Mouse (Mus musculus) neural tube, embryonic 14.5 days (tissue): ENCODE data around the gene Paxip1. TPM values are rescaled to one million over a fixed set of nuclear protein-coding genes. Genes with fewer than 3 reads are reported as not detected.

Experiments
- ATAC-seq: fragments of 200-750 bp; cut with Nextera tagmentation; 2 replicates; pipeline ENCODE4 v1.8.0; 2017; ENCODE audit warnings: low read depth, mild to moderate bottlenecking, moderate TSS enrichment, moderate library complexity
- H3K27ac ChIP-seq: fragments of 300-500 bp; sonication (generic); 2 replicates; pipeline ENCODE4 v1.5.1; 2014; ENCODE audit warnings: low read depth, mild to moderate bottlenecking, control low read depth, low read length, moderate library complexity, mixed read lengths
- H3K27me3 ChIP-seq: fragments of 300-500 bp; sonication (generic); 2 replicates; pipeline ENCODE4 v1.6.1; 2014; ENCODE audit warnings: low read length; ENCODE audit not compliant: control insufficient read depth, insufficient read depth
- H3K36me3 ChIP-seq: fragments of 300-500 bp; sonication (generic); 2 replicates; pipeline ENCODE4 v1.6.1; 2014; ENCODE audit warnings: low read length, mixed read lengths; ENCODE audit not compliant: control insufficient read depth, insufficient read depth
- H3K4me1 ChIP-seq: fragments of 300-500 bp; sonication (generic); 2 replicates; pipeline ENCODE4 v1.6.1; 2014; ENCODE audit warnings: low read length; ENCODE audit not compliant: control insufficient read depth, insufficient read depth
- H3K4me2 ChIP-seq: fragments of 300-500 bp; sonication (generic); 2 replicates; pipeline ENCODE4 v1.6.1; 2014; ENCODE audit warnings: mild to moderate bottlenecking, low read depth, low read length, control low read depth
- H3K4me3 ChIP-seq: fragments of 300-500 bp; sonication (generic); 2 replicates; pipeline ENCODE4 v1.5.1; 2014; ENCODE audit warnings: low read depth, low read length, control low read depth, mixed read lengths
- H3K9ac ChIP-seq: fragments of 300-500 bp; sonication (generic); replicated peaks from 2 replicates; pipeline ENCODE4 v1.6.1; 2014; ENCODE audit warnings: low read depth, mild to moderate bottlenecking, control low read depth, low read length, mixed read lengths
- H3K9me3 ChIP-seq: fragments of 300-500 bp; sonication (generic); 2 replicates; pipeline ENCODE4 v1.6.1; 2016; ENCODE audit warnings: low read length; ENCODE audit not compliant: control insufficient read depth
- WGBS: fragments of 180-500 bp; shearing (Covaris S2); extraction: QIAGEN DNeasy Blood & Tissue Kit; methylation state at CpG from one replicate; pipeline ENCODE4 v1.1.7; 2014; 5-methylcytosine and 5-hydroxymethylcytosine counted together
- polyA plus RNA-seq: library from polyadenylated mRNA; unstranded; fragments of >200 nt; fragmentation: Nextera tagmentation; extraction: Ambion mirVana; gene quantifications from 2 replicates; pipeline ENCODE4 v1.2.1, GENCODE M21; 2014

The Paxip1 gene
- polyA plus RNA-seq, 1 experiment from 2014 or later = 27.3 TPM

DNA sequence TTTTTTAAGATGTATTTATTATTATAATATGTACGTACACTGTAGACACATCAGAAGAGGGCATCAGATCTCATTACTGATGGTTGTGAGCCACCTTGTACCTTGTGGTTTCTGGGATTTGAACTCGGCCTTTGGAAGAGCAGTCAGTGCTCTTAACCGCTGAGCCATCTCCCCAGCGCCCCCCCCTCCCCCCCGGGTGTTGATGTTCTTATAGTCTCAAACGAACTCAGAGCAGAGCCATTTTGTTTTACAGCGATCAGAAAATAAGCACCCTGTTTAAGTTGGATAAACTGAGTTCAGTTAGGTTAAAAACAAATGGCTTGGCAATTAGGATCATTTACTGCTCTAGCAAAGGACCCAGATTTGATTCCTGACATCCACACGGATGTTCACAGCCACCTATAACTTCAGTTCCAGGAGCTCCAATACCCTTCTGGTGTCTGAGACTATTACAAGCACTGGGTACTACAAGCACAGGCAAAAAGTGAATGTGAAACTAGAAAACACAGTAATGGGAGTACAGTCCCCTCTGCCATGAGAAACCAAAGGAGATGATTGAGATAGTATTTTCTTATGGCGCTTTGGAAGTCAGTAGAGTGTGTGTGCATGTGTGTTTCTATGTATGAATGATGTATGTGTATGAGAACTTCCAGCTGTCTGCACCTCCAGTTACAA, 1.2 kb upstream of the Paxip1 start:
- H3K4me1 ChIP-seq = peaks cover 17% of the 10 kb centered on the region; the same call in 1 of the 2 replicates
- H3K36me3 ChIP-seq = peaks cover 1% of the 10 kb centered on the region
- no peak overlapping the region for H3K27ac ChIP-seq
- no peak for ATAC-seq
- peak overlapping the region; percentile 74 for H3K4me2 ChIP-seq
- no peaks in the 10 kb centered on the region for H3K27me3 ChIP-seq
- H3K9me3 ChIP-seq = no peaks in the 10 kb centered on the region
- peak overlapping the region; percentile 75; the same call in 1 of the 2 replicates for H3K4me3 ChIP-seq
- WGBS = 53% methylated on average over 9 of the region's 9 CpGs
- no peak overlapping the region; the same call in 1 of the 2 replicates for H3K9ac ChIP-seq

DNA sequence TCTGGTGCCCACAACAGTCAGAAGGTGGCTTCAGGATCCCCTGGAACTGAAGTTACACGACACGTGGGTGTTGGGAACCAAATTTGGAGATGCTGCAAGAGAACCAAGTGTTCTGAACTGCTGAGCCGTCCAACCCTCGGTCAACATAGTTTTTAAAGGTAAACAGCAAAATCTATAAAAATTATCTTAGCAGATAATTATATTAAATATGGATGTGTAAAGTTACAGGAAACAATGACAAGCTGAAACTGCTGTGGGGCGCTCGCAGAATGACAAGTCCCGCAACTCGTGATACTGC, 631 bp upstream of the Paxip1 start:
- peaks cover 4% of the 10 kb centered on the region for H3K36me3 ChIP-seq
- 19% methylated on average over 8 of the region's 8 CpGs for WGBS
- H3K9me3 ChIP-seq = no peaks in the 10 kb centered on the region
- H3K4me3 ChIP-seq = peak overlapping the region; percentile 75
- peak overlapping the region; percentile 97 for H3K27ac ChIP-seq
- H3K27me3 ChIP-seq = no peaks in the 10 kb centered on the region
- peak overlapping the region; percentile 74 for H3K4me2 ChIP-seq
- H3K9ac ChIP-seq = peak overlapping the region; percentile 79
- H3K4me1 ChIP-seq = peaks cover 17% of the 10 kb centered on the region; the same call in 1 of the 2 replicates
- ATAC-seq = no peak

DNA sequence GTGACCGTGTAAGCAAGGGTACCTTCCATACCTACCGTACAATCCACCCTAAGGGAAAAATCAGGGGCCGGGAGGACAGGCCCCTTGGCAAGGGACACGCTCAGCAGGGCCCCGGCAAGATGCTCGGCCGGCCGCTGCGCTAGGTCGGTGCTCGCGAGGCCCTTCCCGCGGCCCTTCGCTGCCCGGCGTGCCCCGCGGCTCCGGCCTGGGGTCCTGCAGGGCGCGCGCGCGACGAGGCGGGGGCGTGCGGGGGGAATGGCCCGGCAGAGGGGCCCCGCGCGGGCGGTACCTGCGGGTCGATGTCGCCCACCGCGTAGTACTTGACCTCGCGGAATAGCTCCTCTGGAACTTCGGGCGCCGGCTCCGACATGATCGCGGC, 592 bp downstream of the Paxip1 start:
- peak overlapping the region; percentile 74 for H3K4me2 ChIP-seq
- peaks cover 7% of the 10 kb centered on the region for H3K36me3 ChIP-seq
- H3K27me3 ChIP-seq = no peaks in the 10 kb centered on the region
- H3K9ac ChIP-seq = peak overlapping the region; percentile 79
- H3K4me3 ChIP-seq = peak overlapping the region; percentile 75
- 0% methylated on average over 31 of the region's 47 CpGs for WGBS
- H3K9me3 ChIP-seq = no peaks in the 10 kb centered on the region
- H3K27ac ChIP-seq = peak overlapping the region; percentile 97
- peak; percentile 86 for ATAC-seq
- H3K4me1 ChIP-seq = peaks cover 17% of the 10 kb centered on the region; the same call in 1 of the 2 replicates

DNA sequence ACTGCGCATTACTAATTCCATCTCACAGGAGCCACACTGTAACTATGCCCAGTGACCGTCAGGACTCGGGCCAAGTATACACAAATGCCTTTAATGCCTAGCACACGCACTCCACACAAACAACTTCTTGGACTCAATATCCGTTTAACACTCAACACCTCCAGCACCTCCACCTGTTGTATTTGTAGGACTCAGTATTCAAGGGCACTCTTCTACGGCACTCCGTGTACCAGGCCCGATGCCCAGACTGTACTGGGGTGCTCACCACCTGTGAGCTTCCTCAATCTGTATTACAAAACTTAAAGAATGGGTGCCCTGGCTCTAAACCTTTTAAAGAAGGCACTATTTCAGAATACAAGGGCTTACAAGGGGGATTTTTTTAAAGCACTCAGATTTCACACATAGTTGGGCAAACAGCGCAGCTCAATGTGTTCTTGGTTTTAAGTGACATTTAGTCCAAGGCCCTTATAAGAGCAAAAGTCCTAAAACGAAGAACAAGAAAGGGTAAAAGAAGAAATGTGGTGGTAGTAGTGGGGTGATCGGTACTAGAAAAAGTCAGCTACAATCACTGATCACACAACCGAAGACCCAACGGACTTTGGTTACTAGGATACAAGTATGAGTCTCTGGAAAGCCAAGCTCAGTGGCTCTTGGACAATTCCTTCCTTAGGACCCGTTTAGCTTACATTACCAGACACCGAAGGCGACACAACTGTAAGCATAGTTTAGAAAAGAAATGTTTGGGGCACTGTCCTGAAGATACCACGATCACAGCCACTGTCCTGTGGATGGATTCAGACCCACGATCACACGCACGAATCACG, 1.2 kb downstream of the Paxip1 start:
- 31% methylated on average over 21 of the region's 21 CpGs for WGBS
- Histone ChIP-seq H3K27ac (peak overlapping the region; percentile 97), H3K4me3 (peak overlapping the region; percentile 75), H3K4me1 (peaks cover 17% of the 10 kb centered on the region; the same call in 1 of the 2 replicates), H3K36me3 (peaks cover 12% of the 10 kb centered on the region), H3K9ac (peak overlapping the region; percentile 79), H3K27me3 (no peaks in the 10 kb centered on the region), H3K9me3 (no peaks in the 10 kb centered on the region), H3K4me2 (peak overlapping the region; percentile 74)
- ATAC-seq = no peak

DNA sequence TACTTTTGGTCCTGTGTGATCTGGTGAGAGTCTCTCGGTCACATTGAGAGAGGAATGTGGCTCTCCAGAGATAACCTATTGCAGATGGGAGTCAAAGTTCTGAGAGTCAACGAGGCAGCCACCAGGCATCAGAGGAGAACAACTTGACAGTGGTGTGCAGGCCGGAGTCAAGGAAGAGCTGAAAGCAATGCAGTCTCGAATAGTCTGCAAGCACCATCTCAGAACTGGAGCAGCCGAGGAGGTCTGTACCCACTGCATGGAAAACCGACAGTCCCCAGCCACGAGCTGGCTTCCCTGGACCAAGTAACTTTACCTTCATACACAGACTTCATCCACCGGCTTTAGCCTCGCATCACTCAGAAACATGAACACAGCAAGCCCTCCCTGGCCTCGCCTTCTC, 1.9 kb downstream of the Paxip1 start:
- 84% methylated on average over 10 of the region's 10 CpGs for WGBS
- no peaks in the 10 kb centered on the region for H3K27me3 ChIP-seq
- no peak overlapping the region for H3K27ac ChIP-seq

DNA sequence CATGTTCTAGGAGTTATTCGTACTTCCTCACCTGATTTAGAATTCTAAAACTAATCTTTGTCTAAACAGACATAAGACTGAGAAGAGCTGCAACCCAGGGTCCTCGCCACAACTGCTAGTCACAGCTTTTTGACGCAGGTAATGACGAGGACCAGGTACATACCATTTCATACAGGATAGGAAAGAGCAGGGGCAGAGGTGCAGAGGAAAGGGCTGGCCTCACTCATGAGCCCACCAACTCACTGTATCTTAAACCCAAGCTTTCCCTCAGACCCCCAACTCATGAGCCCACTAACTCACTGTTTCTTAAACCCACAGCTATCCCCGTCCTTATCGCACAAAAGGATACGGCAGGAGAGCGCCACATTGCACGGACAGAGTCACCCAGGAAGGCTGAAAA, 8.1 kb downstream of the Paxip1 start:
- H3K4me3 ChIP-seq = no peak overlapping the region
- no peaks in the 10 kb centered on the region for H3K9me3 ChIP-seq
- H3K9ac ChIP-seq = no peak overlapping the region
- no peaks in the 10 kb centered on the region for H3K27me3 ChIP-seq
- 94% methylated on average over 9 of the region's 9 CpGs for WGBS
- no peak overlapping the region for H3K4me2 ChIP-seq
- no peaks in the 10 kb centered on the region for H3K4me1 ChIP-seq
- no peak for ATAC-seq
- H3K27ac ChIP-seq = no peak overlapping the region
- peaks cover 42% of the 10 kb centered on the region for H3K36me3 ChIP-seq

More for the DNA sequence above, 1.9 kb downstream of the Paxip1 start:
- peaks cover 17% of the 10 kb centered on the region; the same call in 1 of the 2 replicates for H3K4me1 ChIP-seq
- H3K9me3 ChIP-seq = no peaks in the 10 kb centered on the region
- peaks cover 14% of the 10 kb centered on the region for H3K36me3 ChIP-seq
- no peak for ATAC-seq
- no peak overlapping the region for H3K9ac ChIP-seq
- peak overlapping the region; percentile 74 for H3K4me2 ChIP-seq
- H3K4me3 ChIP-seq = no peak overlapping the region; the same call in 1 of the 2 replicates

DNA sequence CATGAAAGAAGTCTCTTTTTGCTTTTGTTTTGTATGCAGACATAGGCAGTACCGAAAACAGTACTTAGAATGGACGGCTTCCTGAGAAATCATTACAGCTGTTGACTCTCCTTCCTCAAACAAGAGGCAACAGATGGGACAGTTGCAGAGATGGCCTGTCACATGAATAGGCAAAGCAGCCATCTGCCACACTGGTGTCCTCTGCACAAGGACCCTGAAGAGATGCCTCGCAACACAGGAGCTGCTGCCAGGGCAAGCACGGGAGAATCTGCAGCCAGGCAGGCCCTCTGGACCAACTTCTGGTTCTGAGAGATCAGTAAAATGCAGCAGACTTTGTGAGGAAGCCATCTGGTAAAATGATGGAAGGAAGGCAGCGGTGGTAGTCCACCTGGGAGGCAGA, 23.5 kb downstream of the Paxip1 start:
- H3K4me3 ChIP-seq = no peak overlapping the region
- H3K4me1 ChIP-seq = no peaks in the 10 kb centered on the region
- H3K27me3 ChIP-seq = no peaks in the 10 kb centered on the region
- 59% methylated on average over 5 of the region's 5 CpGs for WGBS
- H3K4me2 ChIP-seq = no peak overlapping the region
- no peak overlapping the region for H3K27ac ChIP-seq
- H3K9me3 ChIP-seq = no peaks in the 10 kb centered on the region
- ATAC-seq = peak; percentile 46; the same call in 1 of the 2 replicates
- H3K36me3 ChIP-seq = peaks cover 36% of the 10 kb centered on the region
- H3K9ac ChIP-seq = no peak overlapping the region

DNA sequence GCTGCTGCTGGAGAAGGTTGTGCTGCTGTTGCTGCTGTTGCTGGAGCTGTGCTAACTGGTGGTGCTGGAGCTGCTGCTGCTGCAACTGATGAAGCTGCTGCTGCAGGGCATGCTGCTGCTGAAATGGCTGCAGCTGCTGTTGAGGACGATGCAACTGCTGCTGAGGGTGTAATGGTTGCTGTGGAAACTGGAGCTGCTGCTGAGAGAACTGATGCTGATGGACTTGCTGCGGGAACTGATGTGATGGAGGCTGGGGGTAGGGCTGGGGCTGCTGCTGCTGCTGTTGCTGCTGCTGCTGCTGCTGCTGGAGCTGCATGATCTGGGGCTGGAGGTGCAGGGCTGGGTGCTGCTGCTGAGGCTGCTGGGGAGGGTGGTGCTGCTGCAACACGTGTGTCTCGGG, 25.7 kb downstream of the Paxip1 start:
- H3K9ac ChIP-seq = no peak overlapping the region
- no peaks in the 10 kb centered on the region for H3K9me3 ChIP-seq
- 76% methylated on average over 4 of the region's 4 CpGs for WGBS
- no peak overlapping the region for H3K27ac ChIP-seq
- H3K4me3 ChIP-seq = no peak overlapping the region
- no peaks in the 10 kb centered on the region for H3K4me1 ChIP-seq
- no peaks in the 10 kb centered on the region for H3K27me3 ChIP-seq
- no peak for ATAC-seq
- peaks cover 28% of the 10 kb centered on the region for H3K36me3 ChIP-seq
- H3K4me2 ChIP-seq = no peak overlapping the region

DNA sequence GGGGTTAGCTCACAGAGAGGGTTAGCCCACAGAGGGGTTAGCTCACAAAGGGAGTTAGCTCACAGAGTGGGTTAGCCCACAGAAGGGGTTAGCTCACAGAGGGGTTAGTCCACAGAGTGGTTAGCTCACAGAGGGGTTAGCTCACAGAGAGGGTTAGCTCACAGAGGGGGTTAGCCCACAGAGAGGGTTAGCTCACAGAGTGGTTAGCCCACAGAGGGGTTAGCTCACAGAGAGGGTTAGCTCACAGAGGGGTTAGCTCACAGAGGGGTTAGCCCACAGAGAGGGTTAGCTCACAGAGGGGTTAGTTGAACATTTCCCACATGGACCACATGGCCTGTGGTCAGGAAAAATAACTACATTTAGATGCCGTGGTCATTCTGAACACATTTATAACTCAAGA, 46.5 kb downstream of the Paxip1 start:
- H3K27me3 ChIP-seq = no peaks in the 10 kb centered on the region
- 100% methylated on average over 1 of the region's 1 CpGs for WGBS
- peaks cover 16% of the 10 kb centered on the region for H3K36me3 ChIP-seq
- no peak for ATAC-seq
- no peaks in the 10 kb centered on the region for H3K4me1 ChIP-seq
- no peak overlapping the region for H3K4me2 ChIP-seq
- no peaks in the 10 kb centered on the region for H3K9me3 ChIP-seq
- no peak overlapping the region for H3K4me3 ChIP-seq
- H3K9ac ChIP-seq = no peak overlapping the region
- H3K27ac ChIP-seq = no peak overlapping the region
